Mouse (Mus musculus) heart, embryonic 11.5 days (tissue): ENCODE results near the gene Trp53tg5. TPM values are rescaled to one million over a fixed set of nuclear protein-coding genes. Genes with fewer than 3 reads are reported as not detected.

Source experiments
- ATAC-seq: fragments of 200-750 bp; cut with Nextera tagmentation; replicated peaks from 2 replicates; pipeline ENCODE4 v1.8.0; 2017; ENCODE audit warnings: moderate library complexity; ENCODE audit not compliant: insufficient number of reproducible peaks, low FRiP score, low TSS enrichment
- H3K27ac ChIP-seq: fragments of 300-500 bp; sonication (generic); 2 replicates; pipeline ENCODE4 v1.5.1; 2014; ENCODE audit warnings: mild to moderate bottlenecking, low read depth, low read length
- H3K27me3 ChIP-seq: fragments of 300-500 bp; sonication (generic); 2 replicates; pipeline ENCODE4 v1.6.1; 2014; ENCODE audit warnings: mild to moderate bottlenecking, low read length, mixed read lengths; ENCODE audit not compliant: control insufficient read depth, insufficient read depth
- H3K36me3 ChIP-seq: fragments of 300-500 bp; sonication (generic); 2 replicates; pipeline ENCODE4 v1.6.1; 2014; ENCODE audit warnings: mild to moderate bottlenecking, low read length, moderate library complexity, mixed read lengths; ENCODE audit not compliant: control insufficient read depth, insufficient read depth
- H3K4me1 ChIP-seq: fragments of 300-500 bp; sonication (generic); 2 replicates; pipeline ENCODE4 v1.6.1; 2014; ENCODE audit warnings: low read length; ENCODE audit not compliant: control insufficient read depth, insufficient read depth
- H3K4me2 ChIP-seq: fragments of 300-500 bp; sonication (generic); 2 replicates; pipeline ENCODE4 v1.6.1; 2014; ENCODE audit warnings: mild to moderate bottlenecking, moderate library complexity
- H3K4me3 ChIP-seq: fragments of 300-500 bp; sonication (generic); 2 replicates; pipeline ENCODE4 v1.5.1; 2014; ENCODE audit warnings: low read depth, low read length
- H3K9ac ChIP-seq: fragments of 300-500 bp; sonication (generic); 2 replicates; pipeline ENCODE4 v1.6.1; 2014; ENCODE audit warnings: mild to moderate bottlenecking, low read depth, low read length, moderate library complexity
- H3K9me3 ChIP-seq: fragments of 300-500 bp; sonication (generic); replicated peaks from 2 replicates; pipeline ENCODE4 v1.6.1; 2016; ENCODE audit warnings: low read length; ENCODE audit not compliant: control insufficient read depth
- WGBS: fragments of 180-500 bp; shearing (Covaris S2); extraction: QIAGEN DNeasy Blood & Tissue Kit; methylation state at CpG from one replicate; pipeline ENCODE4 v1.1.7; 2014; ENCODE audit not compliant: insufficient replicate concordance; 5-methylcytosine and 5-hydroxymethylcytosine counted together
- polyA plus RNA-seq: library from polyadenylated mRNA; unstranded; fragments of >200 nt; fragmentation: Nextera tagmentation; extraction: Ambion mirVana; gene quantifications from 2 replicates; pipeline ENCODE4 v1.2.1, GENCODE M21; 2014

Gene Trp53tg5
- polyA plus RNA-seq, 1 experiment from 2014 or later, result not detected

DNA sequence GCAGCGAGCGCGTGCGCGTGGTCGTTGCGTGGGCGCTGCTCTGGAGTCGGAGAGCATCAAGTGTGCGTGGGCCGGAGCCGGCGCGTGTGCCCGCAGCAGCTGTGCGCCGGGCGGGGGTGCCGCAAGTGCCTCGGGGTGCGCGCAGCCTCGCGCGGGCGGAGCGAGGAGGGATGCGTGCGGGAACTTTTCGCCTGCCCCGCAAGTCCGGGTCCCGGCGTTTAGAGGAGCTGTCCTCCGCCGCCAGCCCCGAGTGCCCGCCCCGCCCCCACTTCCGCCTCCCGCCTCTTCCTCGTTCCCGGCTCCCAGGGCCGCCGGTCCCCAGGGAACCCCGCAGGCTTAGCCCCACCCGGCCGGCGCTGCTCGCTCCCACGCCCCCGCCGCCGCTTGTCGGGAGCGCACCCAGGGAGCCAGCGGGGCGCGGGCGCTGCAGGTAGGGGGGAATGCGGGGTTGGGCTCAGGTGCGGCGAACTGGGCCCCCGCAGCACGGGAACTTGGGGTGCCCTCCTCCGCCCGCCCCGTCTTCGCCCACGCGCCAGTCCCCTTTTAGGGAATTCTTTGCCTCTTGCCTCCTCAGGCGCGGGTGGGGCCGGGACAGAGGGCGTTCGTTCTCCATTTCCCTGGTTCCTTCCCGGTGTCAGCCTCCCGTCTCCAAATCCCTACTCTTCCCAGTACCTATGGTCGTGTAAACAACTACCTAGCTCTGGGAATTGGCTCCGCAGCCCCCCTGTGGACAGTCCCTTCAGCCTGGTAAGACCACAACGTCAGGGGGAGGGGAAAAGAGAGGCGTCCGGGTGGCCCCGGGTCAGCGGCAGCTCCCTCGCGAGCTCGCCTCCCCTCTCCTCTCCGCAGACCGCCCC, 13.0 kb upstream of the Trp53tg5 start:
- WGBS, result under 1% methylated on average over 76 of the region's 90 CpGs
- H3K36me3 ChIP-seq, result no peaks in the 10 kb centered on the region
- peak overlapping the region; percentile 81 for H3K9ac ChIP-seq
- H3K9me3 ChIP-seq, result no peaks in the 10 kb centered on the region
- peak; percentile 50 for ATAC-seq
- peak overlapping the region; percentile 31 for H3K27ac ChIP-seq
- peak overlapping the region; percentile 98 for H3K4me2 ChIP-seq
- peaks cover 13% of the 10 kb centered on the region for H3K27me3 ChIP-seq
- peaks cover 11% of the 10 kb centered on the region; the same call in 1 of the 2 replicates for H3K4me1 ChIP-seq
- peak overlapping the region; percentile 86 for H3K4me3 ChIP-seq

GRCm38 (mm10) chr2:164485681-164486257, 12.2 kb upstream of the Trp53tg5 start, which contains the start of gene Dbndd2:
Gene Dbndd2, plus strand, starts transcription at chr2:164486106.
- 1% methylated on average over 26 of the region's 26 CpGs for WGBS
- H3K4me3 ChIP-seq, result peak within 1 kb of the TSS; percentile 86
- peak within 1 kb of the TSS; percentile 81 for H3K9ac ChIP-seq
- peak within 1 kb of the TSS; percentile 98 for H3K4me2 ChIP-seq
- peaks cover 13% of the 10 kb centered on the region for H3K27me3 ChIP-seq
- no peaks in the 10 kb centered on the region for H3K9me3 ChIP-seq
- H3K27ac ChIP-seq, result peak within 1 kb of the TSS; percentile 31
- ATAC-seq, result 0 out of 2 replicates have a peak, but pooled peaks have one; percentile 33
- H3K36me3 ChIP-seq, result no peaks in the 10 kb centered on the region
- peaks cover 11% of the 10 kb centered on the region; the same call in 1 of the 2 replicates for H3K4me1 ChIP-seq

DNA sequence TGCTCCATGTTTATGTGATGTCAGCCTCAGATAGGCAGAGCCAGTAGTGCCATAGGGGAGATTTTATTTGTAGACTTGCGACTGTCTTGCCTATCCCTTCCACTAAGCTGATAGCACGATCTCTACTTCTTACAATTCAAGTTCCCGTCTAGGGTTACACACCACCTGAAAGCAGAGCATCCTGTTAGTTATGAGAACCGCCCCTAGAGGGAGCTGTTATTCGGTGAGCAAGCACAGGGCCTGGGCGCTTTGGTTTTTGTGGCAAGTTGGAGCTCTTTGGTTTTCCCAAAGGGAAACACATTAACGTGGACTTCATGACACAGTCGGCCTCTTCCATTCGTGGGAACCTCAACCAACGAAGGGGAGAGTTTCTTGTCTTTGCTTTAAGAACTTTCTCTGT, 3.3 kb downstream of the Trp53tg5 start:
- Histone ChIP-seq H3K9ac (no peak overlapping the region), H3K27ac (no peak overlapping the region), H3K36me3 (no peaks in the 10 kb centered on the region; the same call in 1 of the 2 replicates), H3K27me3 (no peaks in the 10 kb centered on the region), H3K4me2 (no peak overlapping the region), H3K4me3 (no peak overlapping the region), H3K9me3 (no peaks in the 10 kb centered on the region), H3K4me1 (no peaks in the 10 kb centered on the region)
- no peak for ATAC-seq
- 28% methylated on average over 10 of the region's 10 CpGs for WGBS

DNA sequence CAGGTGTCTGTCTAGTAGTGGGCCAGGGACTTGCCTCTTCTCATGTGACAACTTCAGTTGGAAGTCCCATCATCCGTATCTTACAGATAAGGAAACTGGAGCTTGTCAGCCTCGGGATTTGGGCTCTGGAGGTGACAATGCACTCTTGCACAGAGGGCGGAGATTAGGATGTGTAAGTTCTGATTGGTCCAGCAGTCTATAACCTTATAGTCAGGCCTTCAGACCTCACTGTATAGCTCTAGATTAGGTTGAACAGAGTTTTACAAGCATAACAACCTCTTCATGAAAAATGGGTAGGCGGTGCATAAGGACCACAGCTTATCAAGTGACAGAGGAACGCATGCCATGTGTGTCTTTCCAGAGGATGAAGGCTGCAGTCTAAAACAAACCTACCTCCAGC, 6.7 kb downstream of the Trp53tg5 start:
- peaks cover 6% of the 10 kb centered on the region for H3K4me1 ChIP-seq
- no peak overlapping the region for H3K27ac ChIP-seq
- H3K9me3 ChIP-seq, result no peaks in the 10 kb centered on the region
- H3K27me3 ChIP-seq, result no peaks in the 10 kb centered on the region
- peaks cover 4% of the 10 kb centered on the region for H3K36me3 ChIP-seq
- no peak overlapping the region for H3K9ac ChIP-seq
- WGBS, result 62% methylated on average over 5 of the region's 5 CpGs
- no peak overlapping the region for H3K4me3 ChIP-seq
- H3K4me2 ChIP-seq, result no peak overlapping the region
- no peak for ATAC-seq

DNA sequence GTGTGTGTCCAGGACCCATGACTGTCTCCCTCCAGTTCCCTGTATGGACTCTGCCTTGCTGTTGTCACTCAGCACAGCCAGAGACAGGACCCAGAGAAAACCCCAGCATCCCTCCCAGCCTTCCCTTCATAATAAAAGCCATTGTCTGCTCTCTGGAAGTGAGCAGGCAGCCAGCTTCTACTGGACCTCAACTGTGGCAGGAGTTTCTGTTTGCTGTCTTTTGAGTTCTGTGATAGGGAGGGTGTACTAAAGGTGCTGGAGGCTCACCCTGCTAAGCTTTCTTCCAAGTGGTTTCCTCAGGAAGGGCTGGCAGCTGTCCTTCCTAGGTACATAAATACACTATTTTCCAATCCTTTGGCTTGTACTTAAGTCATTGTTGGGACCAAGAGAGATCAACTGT, 8.4 kb downstream of the Trp53tg5 start:
- H3K36me3 ChIP-seq, result peaks cover 4% of the 10 kb centered on the region

GRCm38 (mm10) chr2:164460745-164461551, 12.6 kb downstream of the Trp53tg5 start, which contains the start of gene Gm20458:
Gene Gm20458, plus strand, starts transcription at chr2:164460967.
- ATAC-seq, result peak; percentile 95
- H3K36me3 ChIP-seq, result peaks cover 4% of the 10 kb centered on the region
- under 1% methylated on average over 72 of the region's 79 CpGs for WGBS

More for the DNA sequence above, 8.4 kb downstream of the Trp53tg5 start:
- ATAC-seq, result no peak
- Histone ChIP-seq H3K4me3 (no peak overlapping the region), H3K27ac (no peak overlapping the region), H3K9ac (no peak overlapping the region), H3K9me3 (no peaks in the 10 kb centered on the region), H3K4me2 (no peak overlapping the region), H3K4me1 (peaks cover 9% of the 10 kb centered on the region), H3K27me3 (no peaks in the 10 kb centered on the region)

GRCm38 (mm10) chr2:164458535-164458934, 15.0 kb downstream of the Trp53tg5 start:
- Histone ChIP-seq H3K4me3 (no peak overlapping the region), H3K4me1 (peaks cover 21% of the 10 kb centered on the region), H3K9me3 (no peaks in the 10 kb centered on the region), H3K27me3 (no peaks in the 10 kb centered on the region), H3K27ac (no peak overlapping the region), H3K9ac (no peak overlapping the region), H3K36me3 (no peaks in the 10 kb centered on the region), H3K4me2 (no peak overlapping the region)
- WGBS, result 82% methylated on average over 8 of the region's 8 CpGs
- no peak for ATAC-seq

More at GRCm38 (mm10) chr2:164460745-164461551, 12.6 kb downstream of the Trp53tg5 start, which contains the start of gene Gm20458:
- H3K4me3 ChIP-seq, result peak within 1 kb of the TSS; percentile 92
- peak within 1 kb of the TSS; percentile 81 for H3K9ac ChIP-seq
- H3K27ac ChIP-seq, result peak within 1 kb of the TSS; percentile 83
- peaks cover 15% of the 10 kb centered on the region for H3K4me1 ChIP-seq
- no peaks in the 10 kb centered on the region for H3K27me3 ChIP-seq
- peak within 1 kb of the TSS; percentile 89 for H3K4me2 ChIP-seq
- H3K9me3 ChIP-seq, result no peaks in the 10 kb centered on the region

- H3K27me3 ChIP-seq, result no peaks in the 10 kb centered on the region
- H3K9me3 ChIP-seq, result no peaks in the 10 kb centered on the region
- H3K4me1 ChIP-seq, result peaks cover 22% of the 10 kb centered on the region
- no peak overlapping the region for H3K4me3 ChIP-seq
- H3K4me2 ChIP-seq, result no peak overlapping the region
- no peak overlapping the region for H3K27ac ChIP-seq
- ATAC-seq, result no peak
- no peaks in the 10 kb centered on the region for H3K36me3 ChIP-seq
- no peak overlapping the region for H3K9ac ChIP-seq
- 59% methylated on average over 7 of the region's 7 CpGs for WGBS
Measured at GRCm38 (mm10) chr2:164457942-164458341, 15.6 kb downstream of the Trp53tg5 start.
